Mouse (Mus musculus): ENCODE measurements around the gene Ttc17. TPM values are rescaled to one million over a fixed set of nuclear protein-coding genes. Genes with fewer than 3 reads are reported as not detected.

Gene Ttc17
- polyA plus RNA-seq, 1 experiment from 2014 or later: 26.5 TPM

GRCm38 (mm10) chr2:94327836-94328235 lies 78.7 kb downstream of the Ttc17 start:
- Histone ChIP-seq H3K9me3 (no peaks in the 10 kb centered on the region), H3K27me3 (replicated peaks) (no peaks in the 10 kb centered on the region), H3K4me3 (no peak overlapping the region), H3K4me2 (no peak overlapping the region), H3K9ac (no peak overlapping the region), H3K27ac (no peak overlapping the region), H3K36me3 (replicated peaks) (peaks cover 58% of the 10 kb centered on the region), H3K4me1 (no peaks in the 10 kb centered on the region)
- no peak for ATAC-seq (replicated peaks)
- 96% methylated on average over 3 of the region's 3 CpGs for WGBS

GRCm38 (mm10) chr2:94319780-94320179 lies 86.7 kb downstream of the Ttc17 start:
- Histone ChIP-seq H3K9ac (no peak overlapping the region), H3K9me3 (no peaks in the 10 kb centered on the region), H3K4me1 (no peaks in the 10 kb centered on the region), H3K27me3 (replicated peaks) (no peaks in the 10 kb centered on the region), H3K4me2 (no peak overlapping the region), H3K27ac (no peak overlapping the region), H3K4me3 (no peak overlapping the region), H3K36me3 (replicated peaks) (peaks cover 40% of the 10 kb centered on the region)
- 86% methylated on average over 2 of the region's 2 CpGs for WGBS
- ATAC-seq (replicated peaks): no peak

GRCm38 (mm10) chr2:94316526-94316925 lies 90.0 kb downstream of the Ttc17 start:
- no peak overlapping the region for H3K4me2 ChIP-seq
- WGBS: 51% methylated on average over 5 of the region's 5 CpGs
- no peak overlapping the region for H3K27ac ChIP-seq
- H3K4me1 ChIP-seq: no peaks in the 10 kb centered on the region
- ATAC-seq (replicated peaks): no peak
- peaks cover 28% of the 10 kb centered on the region for H3K36me3 ChIP-seq (replicated peaks)
- H3K4me3 ChIP-seq: no peak overlapping the region
- H3K9me3 ChIP-seq: no peaks in the 10 kb centered on the region
- H3K27me3 ChIP-seq (replicated peaks): no peaks in the 10 kb centered on the region
- no peak overlapping the region for H3K9ac ChIP-seq

GRCm38 (mm10) chr2:94303984-94304383 lies 102.5 kb downstream of the Ttc17 start:
- Histone ChIP-seq H3K9ac (no peak overlapping the region), H3K4me2 (no peak overlapping the region), H3K27me3 (replicated peaks) (no peaks in the 10 kb centered on the region), H3K4me1 (no peaks in the 10 kb centered on the region), H3K9me3 (peaks cover 7% of the 10 kb centered on the region; the same call in 1 of the 2 replicates), H3K27ac (no peak overlapping the region), H3K36me3 (replicated peaks) (peaks cover 38% of the 10 kb centered on the region), H3K4me3 (no peak overlapping the region)
- ATAC-seq (replicated peaks): no peak
- 89% methylated on average over 10 of the region's 10 CpGs for WGBS

GRCm38 (mm10) chr2:94302393-94302792 lies 104.1 kb downstream of the Ttc17 start:
- WGBS: 82% methylated on average over 5 of the region's 5 CpGs
- H3K27ac ChIP-seq: no peak overlapping the region
- H3K4me3 ChIP-seq: no peak overlapping the region
- H3K9me3 ChIP-seq: peaks cover 7% of the 10 kb centered on the region; the same call in 1 of the 2 replicates
- H3K4me1 ChIP-seq: no peaks in the 10 kb centered on the region
- H3K36me3 ChIP-seq (replicated peaks): peaks cover 38% of the 10 kb centered on the region
- no peak overlapping the region for H3K9ac ChIP-seq
- H3K4me2 ChIP-seq: no peak overlapping the region
- no peaks in the 10 kb centered on the region for H3K27me3 ChIP-seq (replicated peaks)
- no peak for ATAC-seq (replicated peaks)

- Histone ChIP-seq H3K4me3 (no peak overlapping the region), H3K9ac (no peak overlapping the region), H3K4me2 (no peak overlapping the region), H3K36me3 (replicated peaks) (peaks cover 38% of the 10 kb centered on the region), H3K27me3 (replicated peaks) (no peaks in the 10 kb centered on the region), H3K4me1 (no peaks in the 10 kb centered on the region), H3K27ac (no peak overlapping the region), H3K9me3 (peaks cover 7% of the 10 kb centered on the region; the same call in 1 of the 2 replicates)
- ATAC-seq (replicated peaks): no peak
- WGBS: 96% methylated on average over 8 of the region's 8 CpGs
Measured at GRCm38 (mm10) chr2:94301749-94302148, 104.7 kb downstream of the Ttc17 start.

GRCm38 (mm10) chr2:94297467-94297866 lies 109.0 kb downstream of the Ttc17 start:
- peaks cover 7% of the 10 kb centered on the region; the same call in 1 of the 2 replicates for H3K9me3 ChIP-seq
- H3K36me3 ChIP-seq (replicated peaks): peaks cover 29% of the 10 kb centered on the region
- H3K27me3 ChIP-seq (replicated peaks): no peaks in the 10 kb centered on the region
- H3K9ac ChIP-seq: no peak overlapping the region
- H3K27ac ChIP-seq: no peak overlapping the region
- WGBS: 72% methylated on average over 3 of the region's 3 CpGs
- ATAC-seq (replicated peaks): no peak
- H3K4me1 ChIP-seq: no peaks in the 10 kb centered on the region
- H3K4me3 ChIP-seq: no peak overlapping the region
- no peak overlapping the region for H3K4me2 ChIP-seq

GRCm38 (mm10) chr2:94290483-94290882 lies 116.0 kb downstream of the Ttc17 start:
- H3K27me3 ChIP-seq (replicated peaks): no peaks in the 10 kb centered on the region
- no peaks in the 10 kb centered on the region for H3K9me3 ChIP-seq
- peaks cover 26% of the 10 kb centered on the region for H3K4me1 ChIP-seq
- WGBS: 2% methylated on average over 5 of the region's 5 CpGs
- H3K4me2 ChIP-seq: no peak overlapping the region
- ATAC-seq (replicated peaks): peak; percentile 67
- H3K9ac ChIP-seq: no peak overlapping the region
- no peaks in the 10 kb centered on the region for H3K36me3 ChIP-seq (replicated peaks)
- H3K27ac ChIP-seq: peak overlapping the region; percentile 21; the same call in 1 of the 2 replicates
- no peak overlapping the region for H3K4me3 ChIP-seq

- WGBS: 28% methylated on average over 6 of the region's 6 CpGs
- no peak overlapping the region for H3K4me3 ChIP-seq
- no peaks in the 10 kb centered on the region for H3K9me3 ChIP-seq
- peaks cover 26% of the 10 kb centered on the region for H3K4me1 ChIP-seq
- ATAC-seq (replicated peaks): peak; percentile 46
- H3K9ac ChIP-seq: no peak overlapping the region
- H3K36me3 ChIP-seq (replicated peaks): no peaks in the 10 kb centered on the region
- no peaks in the 10 kb centered on the region for H3K27me3 ChIP-seq (replicated peaks)
- 0 out of 2 replicates have a peak overlapping the region, but pooled peaks have one; percentile 0 for H3K4me2 ChIP-seq
- peak overlapping the region; percentile 21; the same call in 1 of the 2 replicates for H3K27ac ChIP-seq
Measured at GRCm38 (mm10) chr2:94289659-94290058, 116.8 kb downstream of the Ttc17 start.

- Histone ChIP-seq H3K27me3 (replicated peaks) (no peaks in the 10 kb centered on the region), H3K4me2 (0 out of 2 replicates have a peak overlapping the region, but pooled peaks have one; percentile 0), H3K9ac (no peak overlapping the region), H3K4me1 (peaks cover 26% of the 10 kb centered on the region), H3K27ac (peak overlapping the region; percentile 21; the same call in 1 of the 2 replicates), H3K4me3 (no peak overlapping the region), H3K9me3 (no peaks in the 10 kb centered on the region), H3K36me3 (replicated peaks) (no peaks in the 10 kb centered on the region)
- peak; percentile 88 for ATAC-seq (replicated peaks)
- 0% methylated on average over 2 of the region's 2 CpGs for WGBS
Measured at GRCm38 (mm10) chr2:94289169-94289568, 117.3 kb downstream of the Ttc17 start.

GRCm38 (mm10) chr2:94288086-94288485 lies 118.4 kb downstream of the Ttc17 start:
- Histone ChIP-seq H3K27ac (peak overlapping the region; percentile 23; the same call in 1 of the 2 replicates), H3K36me3 (replicated peaks) (no peaks in the 10 kb centered on the region)

GRCm38 (mm10) chr2:94287435-94287834 lies 119.1 kb downstream of the Ttc17 start:
- 48% methylated on average over 7 of the region's 7 CpGs for WGBS

More at GRCm38 (mm10) chr2:94288086-94288485, 118.4 kb downstream of the Ttc17 start:
- no peak for ATAC-seq (replicated peaks)
- Histone ChIP-seq H3K9me3 (no peaks in the 10 kb centered on the region), H3K27me3 (replicated peaks) (no peaks in the 10 kb centered on the region), H3K4me2 (no peak overlapping the region), H3K9ac (no peak overlapping the region), H3K4me1 (peaks cover 26% of the 10 kb centered on the region), H3K4me3 (no peak overlapping the region)
- 30% methylated on average over 5 of the region's 5 CpGs for WGBS

GRCm38 (mm10) chr2:94283526-94283925 lies 123.0 kb downstream of the Ttc17 start:
- WGBS: 88% methylated on average over 6 of the region's 6 CpGs
- no peaks in the 10 kb centered on the region for H3K27me3 ChIP-seq (replicated peaks)

More at GRCm38 (mm10) chr2:94287435-94287834, 119.1 kb downstream of the Ttc17 start:
- Histone ChIP-seq H3K9ac (no peak overlapping the region), H3K9me3 (no peaks in the 10 kb centered on the region), H3K27me3 (replicated peaks) (no peaks in the 10 kb centered on the region), H3K4me3 (no peak overlapping the region), H3K36me3 (replicated peaks) (no peaks in the 10 kb centered on the region), H3K27ac (no peak overlapping the region), H3K4me2 (no peak overlapping the region), H3K4me1 (peaks cover 26% of the 10 kb centered on the region)
- no peak for ATAC-seq (replicated peaks)

More at GRCm38 (mm10) chr2:94283526-94283925, 123.0 kb downstream of the Ttc17 start:
- no peak overlapping the region for H3K27ac ChIP-seq
- peaks cover 7% of the 10 kb centered on the region for H3K4me1 ChIP-seq
- no peaks in the 10 kb centered on the region for H3K36me3 ChIP-seq (replicated peaks)
- H3K9ac ChIP-seq: no peak overlapping the region
- no peak overlapping the region for H3K4me3 ChIP-seq
- no peak overlapping the region for H3K4me2 ChIP-seq
- no peaks in the 10 kb centered on the region for H3K9me3 ChIP-seq
- ATAC-seq (replicated peaks): no peak

All from midbrain, embryonic 15.5 days (tissue).